Mouse (Mus musculus) stomach, postnatal 0 days (tissue): ENCODE data around the gene Insc. TPM values are rescaled to one million over a fixed set of nuclear protein-coding genes. Genes with fewer than 3 reads are reported as not detected.
A peak's percentile ranks its signal among the peaks of the same experiment; 100 is the strongest.

Source experiments
- ATAC-seq: fragments of 200-750 bp; cut with Nextera tagmentation; 2 replicates; pipeline ENCODE4 v1.8.0; 2017; ENCODE audit not compliant: low FRiP score, low TSS enrichment
- DNase-seq: peaks from one replicate; pipeline ENCODE4 v3.0.0-alpha.2; 2016; ENCODE audit warnings: low spot score
- H3K27ac ChIP-seq: fragments of 300-500 bp; sonication (generic); replicated peaks from 2 replicates; pipeline ENCODE4 v1.5.1; 2014; ENCODE audit warnings: mild to moderate bottlenecking, control low read depth
- H3K27me3 ChIP-seq: fragments of 300-500 bp; sonication (generic); 2 replicates; pipeline ENCODE4 v1.6.1; 2014; ENCODE audit warnings: low read length; ENCODE audit not compliant: control insufficient read depth, insufficient read depth
- H3K36me3 ChIP-seq: fragments of 300-500 bp; sonication (generic); 2 replicates; pipeline ENCODE4 v1.6.1; 2014; ENCODE audit warnings: low read length, mixed read lengths; ENCODE audit not compliant: control insufficient read depth, insufficient read depth
- H3K4me1 ChIP-seq: fragments of 300-500 bp; sonication (generic); replicated peaks from 2 replicates; pipeline ENCODE4 v1.6.1; 2014; ENCODE audit warnings: antibody characterized with exemption; ENCODE audit not compliant: control insufficient read depth, insufficient read depth
- H3K4me2 ChIP-seq: fragments of 300-500 bp; sonication (generic); replicated peaks from 2 replicates; pipeline ENCODE4 v1.6.1; 2014; ENCODE audit warnings: low read depth, mild to moderate bottlenecking, control low read depth, moderate library complexity
- H3K4me3 ChIP-seq: fragments of 300-500 bp; sonication (generic); 2 replicates; pipeline ENCODE4 v1.5.1; 2014; ENCODE audit warnings: low read depth, low read length, control low read depth
- H3K9ac ChIP-seq: fragments of 300-500 bp; sonication (generic); 2 replicates; pipeline ENCODE4 v1.6.1; 2014; ENCODE audit warnings: mild to moderate bottlenecking, low read length, control low read depth, mixed read lengths
- H3K9me3 ChIP-seq: fragments of 300-500 bp; sonication (generic); 2 replicates; pipeline ENCODE4 v1.6.1; 2016; ENCODE audit warnings: low read length; ENCODE audit not compliant: control insufficient read depth
- CTCF ChIP-seq: IDR thresholded peaks from 2 replicates; pipeline ENCODE4 v1.5.1; 2016; ENCODE audit warnings: antibody characterized with exemption, low read depth, mild to moderate bottlenecking, moderate library complexity
- EP300 ChIP-seq: optimal IDR thresholded peaks from 2 replicates; pipeline ENCODE3; 2016; ENCODE audit warnings: antibody characterized with exemption
- WGBS: fragments of 180-500 bp; shearing (Covaris S2); extraction: QIAGEN DNeasy Blood & Tissue Kit; methylation state at CpG from one replicate; pipeline ENCODE4 v1.1.7; 2014; 5-methylcytosine and 5-hydroxymethylcytosine counted together
- polyA plus RNA-seq: library from polyadenylated mRNA; unstranded; fragments of >200 nt; fragmentation: Nextera tagmentation; extraction: Ambion mirVana; gene quantifications from 2 replicates; pipeline ENCODE4 v1.2.1, GENCODE M21; 2015

Gene Insc
- polyA plus RNA-seq, 1 experiment from 2014 or later = 15.8 TPM

DNA sequence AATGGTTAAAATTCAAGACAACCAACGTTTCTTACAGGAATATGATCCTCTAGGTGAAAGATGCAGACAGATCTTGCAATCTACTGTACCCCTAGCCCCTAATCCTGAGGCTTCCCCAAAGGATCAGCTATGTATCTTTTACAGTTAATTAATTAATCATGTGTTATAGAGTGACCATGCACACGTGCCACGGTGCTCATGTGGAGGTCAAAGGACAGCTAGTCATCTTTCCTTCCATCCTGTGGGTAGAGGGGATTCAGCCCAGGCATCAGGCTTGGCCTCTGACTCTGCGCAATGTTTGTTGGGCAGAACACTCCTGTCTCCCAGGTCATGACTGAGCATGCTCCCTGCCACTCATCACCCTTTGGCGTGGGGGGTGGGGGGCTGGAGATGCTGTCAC lies 74.4 kb downstream of the Insc start:
- 38% methylated on average over 5 of the region's 5 CpGs for WGBS
- TF ChIP-seq EP300 (no peak), CTCF (no peak)
- Histone ChIP-seq H3K9ac (no peak overlapping the region), H3K9me3 (no peaks in the 10 kb centered on the region), H3K4me3 (no peak overlapping the region), H3K4me1 (no peaks in the 10 kb centered on the region), H3K27me3 (no peaks in the 10 kb centered on the region), H3K4me2 (no peak overlapping the region), H3K27ac (no peak overlapping the region), H3K36me3 (no peaks in the 10 kb centered on the region)
- DNase-seq (no peak), ATAC-seq (0 out of 2 replicates have a peak, but pooled peaks have one; percentile 16)

DNA sequence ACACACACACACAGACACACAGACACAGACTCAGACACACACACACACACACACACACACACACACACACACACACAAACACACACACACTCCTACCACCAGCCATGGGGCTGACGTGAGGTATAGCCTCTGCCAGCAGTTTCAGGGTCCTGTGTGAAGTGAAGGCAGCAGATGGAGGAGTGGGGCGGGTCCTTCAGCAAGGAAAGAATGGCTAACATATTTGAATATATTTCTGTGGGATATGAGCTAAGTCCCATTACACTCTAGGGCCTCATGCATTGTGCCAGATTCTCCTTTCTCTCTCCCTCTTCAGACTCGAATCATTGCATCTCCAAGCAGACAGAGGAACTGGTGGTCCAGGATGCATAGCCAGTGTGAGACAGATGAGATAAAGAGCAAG lies 74.9 kb downstream of the Insc start:
- no peak overlapping the region for H3K4me2 ChIP-seq
- H3K27me3 ChIP-seq = no peaks in the 10 kb centered on the region
- TF ChIP-seq EP300 (no peak), CTCF (no peak)
- H3K27ac ChIP-seq = no peak overlapping the region
- DNase-seq (no peak), ATAC-seq (no peak)
- H3K9ac ChIP-seq = no peak overlapping the region
- H3K9me3 ChIP-seq = no peaks in the 10 kb centered on the region
- no peak overlapping the region for H3K4me3 ChIP-seq
- H3K4me1 ChIP-seq = no peaks in the 10 kb centered on the region
- WGBS = 88% methylated on average over 3 of the region's 3 CpGs
- no peaks in the 10 kb centered on the region for H3K36me3 ChIP-seq

DNA sequence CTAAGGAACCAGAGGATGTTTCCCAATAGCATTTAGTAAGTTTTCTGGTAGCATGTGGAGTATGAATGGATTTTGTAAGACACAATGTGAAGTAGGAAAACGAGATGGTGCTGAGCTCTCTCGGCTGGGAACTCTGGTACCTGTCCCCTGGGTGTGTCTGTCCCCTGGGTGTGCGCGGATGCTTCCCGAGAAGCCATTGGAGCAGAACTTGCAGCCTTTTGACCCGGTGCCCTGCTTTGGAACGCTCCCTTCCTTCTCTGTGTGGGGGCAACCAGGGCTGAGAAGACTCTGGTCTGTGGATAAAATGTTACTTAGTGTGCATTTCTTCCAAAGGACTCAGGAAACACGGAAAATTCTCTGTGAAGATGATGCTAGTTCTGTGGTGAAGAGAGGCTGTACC lies 75.3 kb downstream of the Insc start:
- TF ChIP-seq CTCF = no peak
- TF ChIP-seq EP300 = no peak
- no peaks in the 10 kb centered on the region for H3K27me3 ChIP-seq
- no peak overlapping the region for H3K4me3 ChIP-seq
- DNase-seq = no peak
- ATAC-seq = no peak
- no peak overlapping the region for H3K9ac ChIP-seq
- H3K4me1 ChIP-seq = no peaks in the 10 kb centered on the region
- no peaks in the 10 kb centered on the region for H3K9me3 ChIP-seq
- no peak overlapping the region for H3K4me2 ChIP-seq
- no peak overlapping the region for H3K27ac ChIP-seq
- H3K36me3 ChIP-seq = no peaks in the 10 kb centered on the region
- 72% methylated on average over 8 of the region's 8 CpGs for WGBS

DNA sequence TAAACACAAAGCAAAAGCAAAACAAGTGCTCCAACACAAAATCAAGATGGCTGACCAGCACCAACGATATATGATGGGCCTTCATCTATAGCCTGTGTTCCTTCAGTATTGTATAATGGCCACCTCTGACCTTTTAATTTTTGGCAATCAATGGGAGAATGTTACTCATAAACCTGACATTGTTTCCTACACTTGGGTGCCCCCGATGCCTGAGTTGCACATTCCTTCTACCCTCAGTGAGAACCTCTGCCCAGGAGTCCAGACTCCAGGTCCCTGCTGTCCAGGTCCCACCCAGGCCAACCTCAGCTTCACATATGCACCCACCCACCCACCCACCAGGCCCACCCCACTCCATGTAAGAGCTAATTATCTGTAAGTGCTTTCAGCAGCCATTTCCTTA lies 79.2 kb downstream of the Insc start:
- 86% methylated on average over 2 of the region's 2 CpGs for WGBS
- no peak overlapping the region for H3K4me2 ChIP-seq
- H3K4me3 ChIP-seq = no peak overlapping the region
- ATAC-seq (no peak), DNase-seq (no peak)
- no peaks in the 10 kb centered on the region for H3K9me3 ChIP-seq
- H3K9ac ChIP-seq = no peak overlapping the region
- no peak overlapping the region for H3K27ac ChIP-seq
- TF ChIP-seq CTCF (no peak), EP300 (no peak)
- no peaks in the 10 kb centered on the region for H3K36me3 ChIP-seq
- no peaks in the 10 kb centered on the region for H3K4me1 ChIP-seq
- no peaks in the 10 kb centered on the region for H3K27me3 ChIP-seq

DNA sequence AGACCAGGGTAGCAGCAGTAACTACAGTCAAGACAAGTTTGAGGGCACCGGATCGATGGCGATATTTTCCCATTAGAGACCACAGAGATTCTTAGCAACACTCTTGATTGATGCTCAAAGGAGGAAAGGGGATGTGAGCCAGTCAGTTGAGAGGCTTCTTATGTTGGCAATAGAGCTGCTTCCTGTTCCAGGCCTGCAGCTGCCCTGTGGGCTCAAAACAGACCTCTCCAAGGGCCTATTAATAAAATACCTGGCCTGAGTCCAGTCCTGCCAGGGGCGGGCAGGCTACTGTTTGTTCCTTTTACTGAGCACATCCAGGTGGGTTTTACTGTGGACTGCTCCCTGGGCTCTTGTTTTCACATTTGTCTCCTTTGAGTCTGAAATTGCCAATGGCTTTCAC lies 83.9 kb downstream of the Insc start:
- Histone ChIP-seq H3K36me3 (no peaks in the 10 kb centered on the region), H3K27me3 (no peaks in the 10 kb centered on the region), H3K4me1 (no peaks in the 10 kb centered on the region), H3K9me3 (no peaks in the 10 kb centered on the region), H3K4me3 (no peak overlapping the region), H3K4me2 (no peak overlapping the region), H3K27ac (no peak overlapping the region), H3K9ac (no peak overlapping the region)
- ATAC-seq (no peak), DNase-seq (no peak)
- TF ChIP-seq EP300 (no peak), CTCF (no peak)
- WGBS = 42% methylated on average over 4 of the region's 4 CpGs

DNA sequence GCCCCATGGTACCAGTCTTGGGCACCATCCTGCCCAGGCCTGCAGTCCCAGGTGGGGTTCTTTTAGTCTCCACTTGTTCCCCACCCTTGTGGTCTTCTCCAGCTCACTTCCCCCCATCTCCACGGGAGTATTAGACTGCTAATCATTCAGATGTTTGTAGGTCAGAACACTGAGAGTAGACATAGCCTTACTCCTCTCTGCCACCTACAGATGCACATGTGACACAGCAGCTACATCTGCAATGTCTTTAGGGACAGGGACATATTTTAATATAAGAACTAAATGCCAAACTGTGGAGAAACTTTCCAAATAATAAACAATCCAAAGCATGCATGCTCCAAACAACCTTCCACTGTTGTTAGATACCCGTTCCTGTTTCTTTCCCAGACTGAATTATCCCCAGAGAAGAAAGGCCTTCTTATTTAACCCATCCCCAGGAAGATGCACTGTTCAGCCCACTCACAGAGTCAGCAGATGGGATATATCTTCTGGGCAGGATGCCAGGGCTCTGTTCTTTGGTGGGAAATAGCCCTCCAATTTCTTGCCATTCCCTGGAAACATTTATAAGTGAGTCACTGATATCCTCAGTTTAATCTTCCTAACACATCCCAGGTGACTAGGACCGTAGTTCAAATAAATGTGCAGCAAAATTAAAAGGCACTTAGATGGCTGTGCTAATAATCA lies 88.9 kb downstream of the Insc start:
- ATAC-seq (no peak), DNase-seq (no peak)
- no peaks in the 10 kb centered on the region for H3K9me3 ChIP-seq
- TF ChIP-seq EP300 = no peak
- TF ChIP-seq CTCF = peak; percentile 53
- no peak overlapping the region for H3K9ac ChIP-seq
- no peak overlapping the region for H3K4me2 ChIP-seq
- H3K4me1 ChIP-seq = no peaks in the 10 kb centered on the region
- H3K36me3 ChIP-seq = no peaks in the 10 kb centered on the region
- H3K4me3 ChIP-seq = no peak overlapping the region
- H3K27me3 ChIP-seq = no peaks in the 10 kb centered on the region
- 47% methylated on average over 3 of the region's 3 CpGs for WGBS
- no peak overlapping the region for H3K27ac ChIP-seq
